Mouse (Mus musculus) MEL (cell line): ENCODE results near the gene Clip4. TPM values are rescaled to one million over a fixed set of nuclear protein-coding genes. Genes with fewer than 3 reads are reported as not detected.

ENCODE experiments used
- DNase-seq: peaks from one replicate; pipeline ENCODE4 v3.0.0; 2011; ENCODE audit warnings: low read depth, low spot score
- H3K27ac ChIP-seq: 2 replicates; pipeline ENCODE4 v1.5.1; 2012; ENCODE audit warnings: low read depth, mild to moderate bottlenecking, control low read depth, low read length, moderate library complexity; ENCODE audit not compliant: control insufficient read depth
- H3K27me3 ChIP-seq, 2 experiments: fragments of 150-350 bp in 1 of 2; sonication (generic) in 1 of 2; 2 replicates each; pipeline ENCODE4 v1.6.1; 2012; ENCODE audit warnings: low read length in 2 of 2, mild to moderate bottlenecking in 2 of 2, improper control_type of control experiment in 1 of 2, moderate library complexity in 1 of 2; ENCODE audit not compliant: insufficient read depth in 2 of 2, control insufficient read depth in 1 of 2
- H3K36me3 ChIP-seq, 2 experiments: 2 replicates each; pipeline ENCODE4 v1.6.1; 2012 to 2014; ENCODE audit warnings: low read length in 2 of 2, improper control_type of control experiment in 1 of 2, inconsistent platforms in 1 of 2, mild to moderate bottlenecking in 1 of 2; ENCODE audit not compliant: insufficient read depth in 2 of 2, control insufficient read depth in 1 of 2
- H3K4me1 ChIP-seq, 2 experiments: fragments of 150-350 bp in 1 of 2; sonication (generic) in 1 of 2; 2 replicates each; pipeline ENCODE4 v1.6.1; 2012; ENCODE audit warnings: low read length in 2 of 2, improper control_type of control experiment in 1 of 2, mild to moderate bottlenecking in 1 of 2; ENCODE audit not compliant: insufficient read depth in 2 of 2, control insufficient read depth in 1 of 2
- H3K4me3 ChIP-seq, 2 experiments: fragments of 150-350 bp in 1 of 2; sonication (generic) in 1 of 2; 2 replicates each; pipeline ENCODE4 v1.5.1; 2012; ENCODE audit warnings: low read depth in 2 of 2, low read length in 2 of 2, mild to moderate bottlenecking in 2 of 2, moderate library complexity in 2 of 2, control low read depth in 1 of 2, improper control_type of control experiment in 1 of 2; ENCODE audit not compliant: control insufficient read depth in 1 of 2, insufficient read depth in 1 of 2
- H3K79me2 ChIP-seq: 2 replicates; pipeline ENCODE4 v1.6.1; 2012; ENCODE audit warnings: mild to moderate bottlenecking, low read length, moderate library complexity; ENCODE audit not compliant: control insufficient read depth, poor library complexity, insufficient read depth
- H3K9ac ChIP-seq: 2 replicates; pipeline ENCODE4 v1.6.1; 2012; ENCODE audit warnings: low read depth, mild to moderate bottlenecking, control low read depth, low read length, moderate library complexity; ENCODE audit not compliant: control insufficient read depth, poor library complexity, severe bottlenecking
- H3K9me3 ChIP-seq: fragments of 150-350 bp; sonication (generic); replicated peaks from 2 replicates; pipeline ENCODE4 v1.6.1; 2012; ENCODE audit warnings: mild to moderate bottlenecking, low read length, improper control_type of control experiment, moderate library complexity; ENCODE audit not compliant: insufficient read depth
- BHLHE40 ChIP-seq: IDR thresholded peaks from 2 replicates; pipeline ENCODE4 v1.6.1; 2012; ENCODE audit warnings: low read depth, mild to moderate bottlenecking, inconsistent platforms, low read length, improper control_type of control experiment, borderline replicate concordance
- CHD1 ChIP-seq: IDR thresholded peaks from 2 replicates; pipeline ENCODE4 v1.6.1; 2012; ENCODE audit warnings: low read depth, mild to moderate bottlenecking, inconsistent platforms, low read length, improper control_type of control experiment
- CHD2 ChIP-seq: IDR thresholded peaks from 2 replicates; pipeline ENCODE4 v1.6.1; 2011; ENCODE audit warnings: low read length, improper control_type of control experiment
- CTCF ChIP-seq, 3 experiments: IDR thresholded peaks in 2 of 3; conservative IDR thresholded peaks in 1 of 3; 2 replicates each; pipeline ENCODE4 v1.5.1; 2011 to 2012; ENCODE audit warnings: low read length in 3 of 3, low read depth in 2 of 3, mild to moderate bottlenecking in 2 of 3, improper control_type of control experiment in 1 of 3, inconsistent platforms in 1 of 3, mixed read lengths in 1 of 3, moderate library complexity in 1 of 3; ENCODE audit not compliant: control insufficient read depth in 1 of 3, insufficient read depth in 1 of 3, poor library complexity in 1 of 3, severe bottlenecking in 1 of 3
- ELF1 ChIP-seq: IDR thresholded peaks from 2 replicates; pipeline ENCODE4 v1.6.1; 2014; ENCODE audit warnings: low read depth, mild to moderate bottlenecking, inconsistent platforms, low read length, improper control_type of control experiment, moderate library complexity
- EP300 ChIP-seq, 2 experiments: IDR thresholded peaks; 2 replicates each; pipeline ENCODE4 v1.6.1; 2011; ENCODE audit warnings: improper control_type of control experiment in 2 of 2, low read length in 2 of 2, low read depth in 1 of 2, mild to moderate bottlenecking in 1 of 2
- ETS1 ChIP-seq: IDR thresholded peaks from 2 replicates; pipeline ENCODE4 v1.6.1; 2012; ENCODE audit warnings: low read depth, mild to moderate bottlenecking, inconsistent platforms, low read length, improper control_type of control experiment, moderate library complexity
- HCFC1 ChIP-seq: IDR thresholded peaks from 2 replicates; pipeline ENCODE4 v1.6.1; 2012; ENCODE audit warnings: low read depth, mild to moderate bottlenecking, inconsistent platforms, low read length, improper control_type of control experiment, moderate library complexity
- KAT2A ChIP-seq: conservative IDR thresholded peaks from 2 replicates; pipeline ENCODE4 v1.6.1; 2012; ENCODE audit warnings: low read depth, low read length, improper control_type of control experiment, inconsistent platforms
- MAFK ChIP-seq: IDR thresholded peaks from 2 replicates; pipeline ENCODE4 v1.6.1; 2011; ENCODE audit warnings: low read depth, mild to moderate bottlenecking, low read length, improper control_type of control experiment, borderline replicate concordance
- MAX ChIP-seq: IDR thresholded peaks from 2 replicates; pipeline ENCODE4 v1.6.1; 2011; ENCODE audit warnings: low read length, improper control_type of control experiment
- MAZ ChIP-seq: IDR thresholded peaks from 2 replicates; pipeline ENCODE4 v1.6.1; 2012; ENCODE audit warnings: low read depth, mild to moderate bottlenecking, inconsistent platforms, low read length, improper control_type of control experiment
- MEF2A ChIP-seq: IDR thresholded peaks from 2 replicates; pipeline ENCODE4 v1.6.1; 2014; ENCODE audit warnings: low read depth, mild to moderate bottlenecking, inconsistent platforms, low read length, improper control_type of control experiment; ENCODE audit not compliant: poor library complexity, insufficient replicate concordance, severe bottlenecking; ENCODE audit errors: extremely low read depth
- MXI1 ChIP-seq: IDR thresholded peaks from 2 replicates; pipeline ENCODE4 v1.6.1; 2011; ENCODE audit warnings: mild to moderate bottlenecking, low read depth, low read length, improper control_type of control experiment
- MYC ChIP-seq: IDR thresholded peaks from 2 replicates; pipeline ENCODE4 v1.6.1; 2011; ENCODE audit warnings: low read depth, mild to moderate bottlenecking, low read length, improper control_type of control experiment, moderate library complexity
- NRF1 ChIP-seq: IDR thresholded peaks from 2 replicates; pipeline ENCODE4 v1.6.1; 2014; ENCODE audit warnings: low read depth, mild to moderate bottlenecking, inconsistent platforms, low read length, improper control_type of control experiment, moderate library complexity; ENCODE audit not compliant: poor library complexity, insufficient read depth, severe bottlenecking
- POLR2AphosphoS2 ChIP-seq: IDR thresholded peaks from 2 replicates; pipeline ENCODE4 v1.6.1; 2011; ENCODE audit warnings: low read length, improper control_type of control experiment
- RAD21 ChIP-seq: IDR thresholded peaks from 2 replicates; pipeline ENCODE4 v1.6.1; 2011; ENCODE audit warnings: mild to moderate bottlenecking, low read depth, low read length, improper control_type of control experiment
- SIN3A ChIP-seq: IDR thresholded peaks from 2 replicates; pipeline ENCODE4 v1.6.1; 2012; ENCODE audit warnings: low read length, improper control_type of control experiment, inconsistent platforms
- SMC3 ChIP-seq: IDR thresholded peaks from 2 replicates; pipeline ENCODE4 v1.6.1; 2011; ENCODE audit warnings: low read depth, low read length, improper control_type of control experiment
- TCF12 ChIP-seq: IDR thresholded peaks from 2 replicates; pipeline ENCODE4 v1.6.1; 2014; ENCODE audit warnings: low read depth, mild to moderate bottlenecking, inconsistent platforms, low read length, improper control_type of control experiment, moderate library complexity
- USF2 ChIP-seq, 2 experiments: IDR thresholded peaks; 2 replicates each; pipeline ENCODE4 v1.6.1; 2011 to 2012; ENCODE audit warnings: improper control_type of control experiment in 2 of 2, low read length in 2 of 2, borderline replicate concordance in 1 of 2, inconsistent platforms in 1 of 2, low read depth in 1 of 2, mild to moderate bottlenecking in 1 of 2; ENCODE audit not compliant: insufficient read depth in 1 of 2
- ZC3H11A ChIP-seq: IDR thresholded peaks from 2 replicates; pipeline ENCODE4 v1.6.1; 2012; ENCODE audit warnings: low read depth, mild to moderate bottlenecking, inconsistent platforms, low read length, improper control_type of control experiment
- ZMIZ1 ChIP-seq: IDR thresholded peaks from 2 replicates; pipeline ENCODE4 v1.6.1; 2012; ENCODE audit warnings: low read depth, mild to moderate bottlenecking, inconsistent platforms, low read length, improper control_type of control experiment, moderate library complexity
- ZNF384 ChIP-seq: IDR thresholded peaks from 2 replicates; pipeline ENCODE4 v1.6.1; 2012; ENCODE audit warnings: low read depth, mild to moderate bottlenecking, inconsistent platforms, low read length, improper control_type of control experiment
- polyA plus RNA-seq, 2 experiments: library from polyadenylated mRNA; stranded (reverse) in 1 of 2; unstranded in 1 of 2; fragments of >175 nt in 1 of 2; fragments of >200 nt in 1 of 2; gene quantifications; 2 replicates each; pipeline versions ENCODE4 v1.2.1 to v1.2.4; 2012; ENCODE audit warnings: low replicate concordance in 2 of 2, low read depth in 1 of 2; ENCODE audit not compliant: insufficient read length in 2 of 2, insufficient read depth in 1 of 2, missing spikeins in 1 of 2
- total RNA-seq: library from RNA; depleted of rRNA; stranded (reverse); fragments of 300-350 nt; gene quantifications from 2 replicates; pipeline ENCODE4 v1.2.3, GENCODE M21; 2012

Gene Clip4
- total and polyA plus RNA-seq, 3 experiments = not detected

GRCm38 (mm10) chr17:71869372-71870231 is 101.3 kb downstream of the Clip4 start:
- Histone ChIP-seq H3K4me1 (no peaks in the 10 kb centered on the region), H3K4me3 (no peak overlapping the region), H3K27ac (no peak overlapping the region), H3K27me3 (no peaks in the 10 kb centered on the region), H3K9ac (no peak overlapping the region), H3K36me3 (no peaks in the 10 kb centered on the region), H3K9me3 (no peaks in the 10 kb centered on the region), H3K79me2 (no peaks in the 10 kb centered on the region)
- DNase-seq = no peak
- TF ChIP-seq ZMIZ1 = no peak
- TF ChIP-seq MXI1 = no peak
- TF ChIP-seq MEF2A = no peak
- no peak for TF ChIP-seq NRF1
- TF ChIP-seq HCFC1 = no peak
- TF ChIP-seq MYC = no peak
- TF ChIP-seq MAX = no peak
- no peak for TF ChIP-seq BHLHE40
- no peak for TF ChIP-seq POLR2AphosphoS2
- TF ChIP-seq ELF1 = no peak
- TF ChIP-seq RAD21 = no peak
- no peak for TF ChIP-seq ETS1
- TF ChIP-seq EP300 (IDR thresholded peaks at IDR 0.05; ENCODE audit: low read depth in 1 of 2, low read length in 2 of 2) = no peak
- no peak for TF ChIP-seq ZC3H11A
- TF ChIP-seq MAZ = no peak
- no peak for TF ChIP-seq CHD1
- TF ChIP-seq KAT2A = no peak

DNA sequence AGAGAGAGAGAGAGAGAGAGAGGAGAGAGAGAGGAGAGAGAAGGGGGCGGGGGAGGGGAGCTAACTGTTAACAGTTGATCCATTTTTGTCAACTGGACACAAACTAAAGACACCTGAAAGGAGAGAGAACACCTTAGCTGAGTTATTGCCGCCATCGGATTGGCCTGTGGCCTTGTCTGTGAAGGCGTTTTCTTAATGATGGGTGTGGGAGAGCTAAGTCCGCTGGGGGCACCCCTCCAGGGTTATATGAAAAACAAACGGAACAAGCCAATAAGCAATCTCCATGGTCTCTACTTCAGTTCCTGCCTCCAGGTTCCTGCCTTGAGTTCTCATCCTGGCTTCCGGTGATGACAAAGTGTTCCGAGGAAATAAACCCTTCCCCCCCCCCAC is 102.0 kb downstream of the Clip4 start:
- Histone ChIP-seq H3K27me3 (no peaks in the 10 kb centered on the region), H3K4me1 (no peaks in the 10 kb centered on the region), H3K79me2 (no peaks in the 10 kb centered on the region), H3K9ac (no peak overlapping the region), H3K36me3 (no peaks in the 10 kb centered on the region), H3K27ac (no peak overlapping the region), H3K4me3 (no peak overlapping the region), H3K9me3 (no peaks in the 10 kb centered on the region)
- TF ChIP-seq CHD2 (no peak), ZMIZ1 (no peak), CHD1 (no peak), NRF1 (no peak), MXI1 (no peak), MAFK (no peak), CTCF (IDR thresholded peaks at IDR 0.05 in 2 of 3, conservative IDR thresholded peaks at IDR 0.05 in 1 of 3; ENCODE audit: control insufficient read depth in 1 of 3, insufficient read depth in 1 of 3, low read depth in 2 of 3, low read length in 3 of 3, poor library complexity in 1 of 3, severe bottlenecking in 1 of 3) (no peak), KAT2A (no peak), SMC3 (no peak), ZNF384 (no peak), MEF2A (no peak), SIN3A (no peak), USF2 (IDR thresholded peaks at IDR 0.05; ENCODE audit: borderline replicate concordance in 1 of 2, insufficient read depth in 1 of 2, low read depth in 1 of 2, low read length in 2 of 2) (no peak), TCF12 (no peak), ELF1 (no peak)
- no peak for DNase-seq
